Mouse (Mus musculus) ovary, postnatal 36 days (tissue): ENCODE measurements around the gene St6gal1.
A peak's percentile ranks its signal among the peaks of the same experiment; 100 is the strongest.

Experiments used
- DNase-seq: peaks from one replicate; pipeline ENCODE4 v3.0.0; 2022; ENCODE audit warnings: low spot score, mixed read lengths

St6gal1 gene

GRCm38 (mm10) chr16:23250556-23251444 lies 26.3 kb downstream of the St6gal1 start:
- DNase-seq: no peak

GRCm38 (mm10) chr16:23251445-23251773 lies 26.9 kb downstream of the St6gal1 start:
- no peak for DNase-seq

GRCm38 (mm10) chr16:23253620-23254019 lies 29.1 kb downstream of the St6gal1 start:
- DNase-seq: no peak

DNA sequence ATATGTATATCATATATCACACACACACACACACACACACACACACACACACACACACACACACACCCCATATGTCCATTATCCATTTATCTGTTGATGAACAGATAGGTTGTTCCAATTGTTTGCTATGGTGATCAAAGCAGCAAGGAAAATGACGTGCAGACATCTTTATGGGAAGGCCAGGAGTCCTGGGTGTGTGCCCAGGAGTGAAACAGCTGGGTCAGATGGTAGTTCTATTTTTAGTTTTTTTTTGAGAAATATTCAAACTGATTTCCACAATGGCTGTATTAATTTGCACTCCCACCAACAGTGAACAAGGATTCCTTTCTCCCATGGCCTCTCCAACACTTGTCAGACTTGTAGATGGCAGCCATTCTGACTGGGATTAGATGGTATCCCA lies 29.5 kb downstream of the St6gal1 start:
- DNase-seq: no peak

DNA sequence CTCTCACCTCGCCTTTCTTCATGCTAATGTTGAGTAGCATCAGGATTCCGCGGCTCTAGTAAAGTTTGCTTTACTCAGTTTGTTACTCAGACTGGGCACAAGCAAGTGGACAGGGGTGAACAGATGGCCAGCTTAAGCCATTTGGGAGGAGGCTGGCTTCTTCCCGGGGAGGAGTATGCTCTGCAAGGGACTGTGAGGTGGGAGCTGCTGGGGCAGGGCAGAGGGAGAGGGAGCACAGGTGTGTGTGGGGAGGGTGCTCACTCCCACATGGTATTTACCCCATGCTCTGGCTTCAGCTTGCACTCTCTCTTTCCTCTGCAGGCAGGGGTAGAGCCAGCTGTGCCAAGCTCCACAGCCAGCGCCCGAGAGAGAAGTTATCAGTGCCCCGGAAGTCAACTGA lies 32.1 kb downstream of the St6gal1 start:
- DNase-seq: no peak

DNA sequence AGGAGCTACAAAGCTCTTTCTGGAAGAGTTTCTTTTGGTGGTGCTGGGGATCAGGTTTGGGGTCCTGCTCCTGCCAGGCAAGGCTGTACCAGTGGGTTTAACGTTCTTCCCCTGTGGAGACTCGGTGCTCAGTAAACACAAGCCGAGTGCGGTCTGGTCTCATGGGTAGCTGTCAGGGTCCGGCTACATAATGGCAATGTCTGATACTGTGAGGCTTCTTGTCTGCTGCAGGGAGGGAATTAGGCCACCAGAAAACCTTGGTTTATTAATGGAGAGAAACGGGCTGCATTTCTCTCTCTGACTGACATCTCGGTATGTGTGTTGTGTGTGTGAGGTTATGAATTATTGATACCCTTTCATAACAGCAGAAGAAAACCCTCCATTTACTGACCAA lies 33.9 kb downstream of the St6gal1 start:
- DNase-seq: no peak

DNA sequence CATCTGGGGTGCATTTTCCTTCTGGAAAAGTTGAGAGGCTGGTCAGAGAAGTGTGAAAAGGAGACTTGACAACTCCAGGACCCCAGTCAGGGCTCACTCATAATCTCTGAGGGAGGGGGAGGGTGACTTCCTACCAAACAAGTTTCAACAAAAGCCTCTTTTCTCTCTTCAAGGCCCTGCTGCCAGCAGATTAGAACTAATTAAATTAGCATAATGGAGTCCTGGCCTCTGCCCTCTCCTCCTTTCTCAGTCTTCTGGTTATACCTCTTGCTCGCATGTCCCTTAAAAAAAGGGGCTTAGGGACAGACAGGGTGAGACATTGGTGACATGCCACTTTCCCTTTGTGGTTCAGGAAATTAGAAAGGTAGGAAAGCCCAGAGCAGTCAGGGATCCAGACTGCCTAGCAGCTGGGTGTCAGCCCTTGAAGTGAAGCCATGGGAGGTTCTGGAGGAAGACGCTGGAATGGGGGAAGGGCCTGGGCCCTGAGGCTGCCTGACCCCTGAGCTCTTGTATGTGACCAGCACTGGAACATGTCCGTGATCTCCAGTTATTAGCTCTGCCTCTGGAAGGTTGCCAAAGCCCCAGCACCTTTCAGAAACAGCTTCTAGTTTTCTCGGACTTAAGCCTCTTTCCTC lies 34.4 kb downstream of the St6gal1 start:
- no peak for DNase-seq

DNA sequence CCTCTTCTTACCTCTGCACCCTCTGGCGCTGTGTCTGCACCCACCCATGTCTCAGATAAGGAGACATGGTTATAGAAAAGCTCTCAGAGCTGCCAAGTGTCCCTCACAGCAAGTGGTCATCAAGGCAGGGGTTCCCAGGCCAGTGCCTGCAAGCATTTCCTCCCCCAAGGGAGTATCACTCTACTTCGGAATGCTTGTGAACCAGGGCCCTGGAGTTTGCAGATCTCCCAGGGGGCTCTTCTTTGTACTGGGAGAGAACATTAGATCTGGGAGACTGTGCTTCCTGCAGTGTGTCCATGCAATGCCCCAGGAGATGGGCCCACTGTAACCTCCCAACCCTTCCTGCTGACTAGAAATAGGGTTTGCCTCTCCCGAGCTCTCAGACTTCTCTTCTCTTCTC lies 35.0 kb downstream of the St6gal1 start:
- DNase-seq: no peak

DNA sequence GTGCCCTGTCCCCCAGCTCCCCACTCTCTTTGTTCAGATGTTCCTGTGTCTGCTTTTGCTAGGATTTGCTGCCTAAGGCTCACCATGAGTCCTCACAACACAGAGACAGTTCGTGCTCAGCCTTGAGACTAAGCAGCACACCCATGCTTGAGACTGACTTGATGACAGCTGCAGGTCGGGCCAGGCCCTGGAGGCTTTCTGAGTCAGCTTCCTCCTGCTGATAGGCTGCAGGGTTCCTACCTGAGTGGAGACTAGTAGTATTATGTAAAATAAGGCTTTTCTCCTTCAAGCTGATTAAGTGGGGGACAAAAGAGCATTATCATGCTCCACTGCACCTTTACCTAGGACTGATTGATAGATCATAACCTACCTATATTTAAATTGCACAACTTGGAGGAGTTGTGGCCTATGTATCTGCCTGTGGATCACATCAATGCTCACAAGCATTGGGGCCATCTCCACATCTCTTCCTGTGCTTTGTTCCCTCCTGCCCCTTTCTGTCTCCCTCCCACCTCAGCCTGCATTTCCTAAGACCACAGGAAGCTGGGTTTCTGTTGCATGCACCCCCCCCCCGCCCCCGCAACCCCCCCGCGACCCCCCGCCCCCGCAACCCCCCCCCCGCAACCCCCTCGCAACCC lies 37.7 kb downstream of the St6gal1 start:
- DNase-seq: no peak

GRCm38 (mm10) chr16:23262846-23263245 lies 38.3 kb downstream of the St6gal1 start:
- no peak for DNase-seq

- DNase-seq: no peak
Measured at GRCm38 (mm10) chr16:23264999-23265398, 40.5 kb downstream of the St6gal1 start.

GRCm38 (mm10) chr16:23265481-23265880 lies 40.9 kb downstream of the St6gal1 start:
- no peak for DNase-seq

GRCm38 (mm10) chr16:23266293-23266692 lies 41.8 kb downstream of the St6gal1 start:
- peak; percentile 18 for DNase-seq

DNA sequence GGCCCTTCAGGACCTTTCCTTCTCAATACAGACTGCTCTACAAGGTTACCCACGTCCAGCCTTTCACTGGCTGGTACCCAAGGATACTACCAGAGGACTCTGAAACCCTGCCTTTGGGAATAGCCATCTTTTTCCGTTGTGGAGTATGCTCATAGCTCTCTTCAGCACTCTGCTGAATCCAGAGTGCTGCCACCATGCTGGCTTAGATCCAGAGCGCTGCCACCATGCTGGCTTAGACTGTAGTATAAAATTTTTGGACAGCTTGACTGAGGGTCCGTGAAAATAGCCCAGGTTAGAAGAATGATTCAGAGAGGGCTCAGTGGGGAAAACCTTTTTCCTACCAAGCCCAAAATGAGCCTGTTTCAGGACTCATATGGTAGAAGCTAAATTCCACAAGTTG lies 42.4 kb downstream of the St6gal1 start:
- DNase-seq: no peak

DNA sequence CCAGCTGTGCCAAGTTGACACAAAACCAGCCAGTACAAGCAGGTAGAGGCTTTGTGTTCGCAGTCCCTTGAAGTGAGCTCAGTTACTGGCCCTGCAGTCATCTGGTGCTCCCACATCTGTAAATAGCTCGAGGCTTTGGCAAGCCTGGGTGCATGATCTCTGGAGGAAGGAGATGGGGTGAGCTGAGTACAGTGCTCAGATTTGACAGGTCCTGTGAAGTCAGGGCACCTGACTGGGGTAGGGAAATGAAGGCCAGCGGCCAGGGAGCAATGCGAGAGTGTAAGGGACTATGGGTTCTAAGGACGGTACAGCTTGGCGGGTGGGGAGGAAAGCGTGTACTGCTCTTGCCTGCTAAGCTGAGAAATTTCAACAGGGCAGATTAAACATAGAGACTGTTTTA lies 43.7 kb downstream of the St6gal1 start:
- no peak for DNase-seq

DNA sequence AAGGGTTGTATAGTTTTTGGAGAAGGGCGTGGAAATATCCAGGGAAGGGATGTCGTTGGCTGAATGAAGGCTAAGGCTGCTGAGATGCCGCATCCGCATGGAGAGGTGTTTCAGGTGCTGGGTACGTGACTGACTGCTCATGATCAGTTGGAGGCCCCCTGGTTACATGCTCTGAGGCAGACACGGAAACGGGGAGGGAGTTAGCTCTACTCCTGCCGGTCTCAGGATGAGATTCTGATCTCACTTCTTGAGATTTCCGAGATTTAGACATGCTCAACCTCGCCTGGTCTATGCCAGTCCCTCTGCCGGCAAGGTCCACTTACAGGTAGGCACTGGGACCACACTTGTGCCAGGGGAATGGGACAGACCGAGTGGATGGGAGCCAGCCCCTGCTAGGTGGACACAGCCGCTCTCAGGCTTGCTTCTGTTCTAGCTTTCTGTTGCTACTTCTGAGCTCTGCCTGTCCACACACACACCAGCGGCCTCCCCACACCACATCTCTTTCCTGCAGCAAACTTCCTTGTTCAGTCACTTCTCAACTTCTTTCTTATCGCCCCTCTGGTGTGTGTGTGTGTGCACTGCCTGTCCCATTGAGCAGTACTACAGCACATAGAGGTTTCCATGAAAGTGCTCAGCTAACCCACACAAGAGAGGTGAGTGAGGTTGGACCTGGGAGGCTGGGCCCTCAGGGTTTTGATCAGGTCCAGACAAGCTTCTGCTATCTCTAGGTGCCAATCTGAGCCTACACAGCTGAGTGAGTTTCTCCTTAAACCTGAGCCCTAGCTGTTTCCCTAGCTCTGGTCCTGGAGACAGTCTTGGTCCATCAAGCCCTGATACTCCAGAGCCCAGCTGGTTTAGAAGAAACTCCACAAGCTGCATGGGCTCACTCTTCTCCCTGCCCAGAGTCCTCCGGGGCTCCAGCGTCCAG lies 44.8 kb downstream of the St6gal1 start:
- no peak for DNase-seq

DNA sequence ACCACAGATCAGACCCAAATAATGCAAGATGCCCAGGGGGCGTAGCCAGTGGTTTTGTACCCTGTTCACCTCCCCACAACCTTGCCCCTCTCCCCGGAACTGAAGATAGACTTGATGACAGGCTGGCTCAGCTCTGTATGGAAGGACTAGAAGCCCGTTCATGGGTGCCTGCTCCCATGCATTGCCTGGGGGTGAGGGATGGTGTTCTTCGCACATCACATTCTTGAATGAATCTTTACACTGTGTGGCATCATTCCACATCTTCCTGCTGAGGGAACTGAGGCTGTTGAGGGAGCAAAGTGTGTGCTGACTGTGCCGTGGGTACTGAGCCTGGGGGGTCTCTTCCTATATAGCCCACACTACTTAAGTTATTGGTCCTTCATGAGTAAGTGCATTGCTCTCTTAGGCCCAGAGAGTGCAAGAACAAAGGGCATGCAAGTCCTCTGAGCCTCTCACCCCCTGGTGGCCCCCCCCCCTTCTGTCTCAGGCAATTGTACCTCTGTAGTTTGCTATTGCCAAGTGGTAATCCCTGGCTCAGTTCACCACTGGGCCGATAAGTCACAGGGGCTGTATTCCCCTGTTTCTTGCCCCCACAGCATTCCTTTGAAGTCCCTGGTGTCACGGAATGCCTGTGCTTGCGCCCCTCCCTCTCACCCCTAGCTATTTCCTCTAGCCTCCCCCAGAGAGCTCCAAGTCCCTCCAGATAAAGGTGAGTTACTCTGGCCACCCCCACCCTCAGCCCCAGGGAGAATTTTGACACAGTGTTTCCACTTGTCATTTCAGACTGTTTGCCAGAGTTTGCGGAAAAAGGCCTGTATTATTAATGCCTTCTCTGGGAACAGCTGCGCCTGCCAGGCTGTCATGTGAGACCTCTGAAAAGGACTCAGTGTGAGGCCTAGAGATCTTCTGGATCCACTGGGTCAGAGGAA lies 45.7 kb downstream of the St6gal1 start:
- no peak for DNase-seq

DNA sequence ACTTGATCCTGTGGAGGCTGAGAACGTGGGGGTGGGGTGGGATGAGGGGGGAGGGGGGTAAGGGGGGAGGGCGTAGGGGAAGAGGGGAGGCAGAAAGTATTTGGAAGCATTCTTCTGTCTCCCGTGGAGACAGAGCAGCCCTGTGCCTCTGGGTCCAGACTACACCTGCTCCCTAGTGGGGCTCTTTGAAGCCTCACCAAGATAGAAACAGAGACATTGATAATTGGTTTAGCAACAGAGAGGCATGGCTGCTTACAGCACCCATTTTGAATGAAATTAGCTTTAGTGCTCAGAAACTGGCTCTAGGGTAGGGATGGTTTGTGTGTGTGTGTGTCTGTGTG lies 46.3 kb downstream of the St6gal1 start:
- no peak for DNase-seq

DNA sequence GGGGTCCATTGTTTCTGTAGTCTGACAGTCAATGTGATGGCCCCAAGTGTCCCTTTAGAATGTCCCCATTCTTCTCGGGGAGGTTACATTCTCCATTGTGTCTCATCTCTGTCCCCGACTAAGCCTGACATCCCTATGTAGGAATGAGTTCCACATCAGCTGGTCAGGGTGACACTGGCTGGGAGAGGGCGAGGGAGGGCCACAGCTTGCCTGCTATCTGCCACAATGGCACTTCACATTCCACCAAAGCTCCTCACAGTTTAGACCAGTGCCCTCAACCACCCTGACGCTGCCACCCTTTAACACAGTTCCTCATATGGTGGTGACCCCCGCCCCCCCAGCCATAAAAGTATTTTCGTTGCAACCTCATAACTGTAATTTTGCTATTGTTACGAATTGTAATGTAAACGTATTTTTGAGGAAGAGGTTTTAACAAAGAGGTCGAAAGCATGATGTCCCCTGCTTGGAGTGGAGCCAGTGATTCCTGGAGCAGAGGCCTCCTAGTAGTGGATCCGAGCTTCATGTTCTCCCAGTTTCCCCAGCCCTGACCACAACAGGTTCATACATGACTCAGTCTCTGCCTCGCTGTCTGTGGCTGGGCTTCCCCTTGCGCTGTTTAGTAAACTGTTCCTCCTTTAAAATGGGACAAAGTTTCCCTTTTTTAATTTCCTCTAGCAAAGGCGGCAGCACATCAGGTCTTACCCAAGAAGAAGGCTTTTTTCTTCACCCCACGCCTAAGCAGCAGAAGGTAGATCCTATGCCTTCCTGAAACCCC lies 47.4 kb downstream of the St6gal1 start:
- DNase-seq: peak; percentile 32

GRCm38 (mm10) chr16:23272521-23273230 lies 48.1 kb downstream of the St6gal1 start:
- peak; percentile 62 for DNase-seq
